Mouse (Mus musculus) forebrain, embryonic 10.5 days (tissue): ENCODE results near the gene Ceacam9. TPM values are rescaled to one million over a fixed set of nuclear protein-coding genes. Genes with fewer than 3 reads are reported as not detected.

Source experiments
- DNase-seq: peaks from one replicate; pipeline ENCODE4 v3.0.0-alpha.2; 2017; ENCODE audit warnings: low spot score; ENCODE audit errors: extremely low spot score
- H3K27ac ChIP-seq: fragments of 300-500 bp; sonication (generic); 2 replicates; pipeline ENCODE4 v1.5.1; 2016; ENCODE audit warnings: mild to moderate bottlenecking
- H3K27me3 ChIP-seq: fragments of 300-500 bp; sonication (generic); 2 replicates; pipeline ENCODE4 v1.6.1; 2016; ENCODE audit warnings: mild to moderate bottlenecking; ENCODE audit not compliant: poor library complexity, severe bottlenecking
- H3K36me3 ChIP-seq: fragments of 300-500 bp; sonication (generic); replicated peaks from 2 replicates; pipeline ENCODE4 v1.6.1; 2016; ENCODE audit warnings: mild to moderate bottlenecking, moderate library complexity
- H3K4me1 ChIP-seq: fragments of 300-500 bp; sonication (generic); 2 replicates; pipeline ENCODE4 v1.6.1; 2016
- H3K4me3 ChIP-seq: fragments of 300-500 bp; sonication (generic); 2 replicates; pipeline ENCODE4 v1.5.1; 2016; ENCODE audit warnings: mild to moderate bottlenecking, moderate library complexity
- H3K9me3 ChIP-seq: fragments of 300-500 bp; sonication (generic); 2 replicates; pipeline ENCODE4 v1.6.1; 2016; ENCODE audit warnings: mild to moderate bottlenecking, moderate library complexity
- WGBS: fragments of 180-500 bp; shearing (Covaris S2); methylation state at CpG from one replicate; pipeline ENCODE4 v1.1.7; 2016; 5-methylcytosine and 5-hydroxymethylcytosine counted together
- polyA plus RNA-seq: library from polyadenylated mRNA; unstranded; fragments of >200 nt; fragmentation: Nextera tagmentation; extraction: Ambion mirVana; gene quantifications from 2 replicates; pipeline ENCODE4 v1.2.1, GENCODE M21; 2016

Ceacam9 gene
- polyA plus RNA-seq, 1 experiment from 2014 or later = not detected

DNA sequence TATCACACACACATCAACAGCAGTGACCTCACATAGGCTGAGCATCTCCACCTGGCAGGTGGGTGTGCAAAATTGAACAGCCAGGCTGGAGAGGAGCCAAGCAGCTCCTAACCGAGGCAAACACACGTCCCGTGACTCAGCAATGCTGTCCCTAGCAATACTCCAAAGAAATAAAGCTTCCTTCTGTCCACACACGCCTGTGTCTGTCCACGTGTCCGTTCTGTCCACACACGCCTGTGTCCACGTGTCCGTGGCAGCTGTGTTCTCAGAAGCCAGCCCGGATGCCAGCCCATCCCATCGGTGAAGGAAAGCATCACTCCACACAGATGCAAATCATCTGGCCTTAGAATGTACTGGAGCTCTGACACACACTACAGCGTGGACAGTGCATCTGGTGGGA lies 30.3 kb downstream of the Ceacam9 start:
- H3K9me3 ChIP-seq = no peaks in the 10 kb centered on the region
- H3K4me3 ChIP-seq = no peak overlapping the region
- no peaks in the 10 kb centered on the region for H3K27me3 ChIP-seq
- peaks cover 31% of the 10 kb centered on the region for H3K36me3 ChIP-seq
- 94% methylated on average over 12 of the region's 12 CpGs for WGBS
- H3K27ac ChIP-seq = no peak overlapping the region
- no peaks in the 10 kb centered on the region for H3K4me1 ChIP-seq
- DNase-seq = no peak

DNA sequence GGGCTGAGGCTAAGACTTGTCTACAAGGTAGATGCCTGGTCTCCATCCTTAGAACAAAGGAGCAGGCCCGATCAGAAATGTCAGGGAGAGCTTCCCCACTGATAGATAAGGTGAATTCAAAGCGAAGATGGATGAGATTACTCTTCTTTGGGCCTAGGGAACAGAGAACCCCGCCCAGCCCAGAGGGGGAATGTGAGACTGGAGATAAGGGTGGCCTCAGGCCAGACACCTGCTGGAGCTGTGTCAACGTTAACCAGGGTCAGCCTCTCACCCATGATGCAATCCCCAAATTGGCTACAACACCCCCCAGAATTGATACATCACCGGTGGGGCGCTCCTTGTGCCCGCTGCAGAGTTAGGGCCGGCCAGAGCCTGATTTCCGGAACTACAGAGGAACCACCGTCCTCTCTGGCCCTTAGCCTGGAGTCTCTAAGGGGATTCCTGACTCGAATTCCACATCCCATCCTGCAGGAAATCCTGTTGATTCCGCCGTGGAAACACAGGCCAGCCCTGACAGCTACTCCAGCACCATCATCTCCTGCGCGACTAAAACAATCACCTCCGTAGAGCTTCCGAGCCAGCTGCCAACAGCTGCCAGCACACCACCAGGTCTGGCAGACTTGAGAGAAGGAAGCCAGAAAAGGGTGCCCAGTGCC lies 33.8 kb downstream of the Ceacam9 start:
- H3K4me1 ChIP-seq = peaks cover 11% of the 10 kb centered on the region
- no peaks in the 10 kb centered on the region for H3K36me3 ChIP-seq

DNA sequence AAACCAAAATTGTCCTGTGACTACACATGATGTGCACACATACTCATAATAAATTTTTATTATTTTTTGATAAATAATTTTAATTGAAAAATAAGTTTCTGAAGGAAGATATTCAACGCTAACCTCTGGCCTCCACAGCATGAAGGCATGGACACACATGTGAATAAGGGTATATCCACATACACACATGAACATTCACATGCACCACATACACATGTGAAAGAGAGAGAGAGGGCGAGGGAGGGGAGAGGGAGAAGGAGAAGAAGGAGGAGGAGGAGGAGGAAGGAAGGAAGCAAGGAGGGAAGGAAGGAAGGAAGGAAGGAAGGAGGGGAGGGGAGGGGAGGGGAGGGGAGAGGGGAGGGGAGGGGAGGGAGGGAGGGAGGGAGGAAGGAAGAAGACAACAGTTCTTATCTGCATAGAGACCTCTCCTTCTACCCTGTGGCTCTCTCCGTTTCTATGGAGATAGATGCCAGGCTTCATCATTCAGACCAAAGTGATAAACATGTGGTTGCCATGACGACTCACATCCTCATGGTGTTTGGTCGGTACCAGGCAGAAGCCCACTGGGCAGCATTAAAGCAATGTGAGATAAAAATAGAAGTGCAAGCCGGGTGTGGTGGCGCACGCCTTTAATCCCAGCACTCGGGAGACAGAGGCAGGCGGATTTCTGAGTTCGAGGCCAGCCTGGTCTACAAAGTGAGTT lies 37.3 kb downstream of the Ceacam9 start:
- Histone ChIP-seq H3K9me3 (no peaks in the 10 kb centered on the region), H3K4me1 (peaks cover 22% of the 10 kb centered on the region), H3K36me3 (no peaks in the 10 kb centered on the region), H3K27me3 (no peaks in the 10 kb centered on the region), H3K4me3 (no peak overlapping the region), H3K27ac (no peak overlapping the region)
- 83% methylated on average over 10 of the region's 11 CpGs for WGBS
- DNase-seq = no peak

More for the DNA sequence above, 33.8 kb downstream of the Ceacam9 start:
- H3K27ac ChIP-seq = no peak overlapping the region
- no peaks in the 10 kb centered on the region for H3K27me3 ChIP-seq
- no peaks in the 10 kb centered on the region for H3K9me3 ChIP-seq
- WGBS = 77% methylated on average over 17 of the region's 17 CpGs
- H3K4me3 ChIP-seq = no peak overlapping the region
- DNase-seq = no peak

DNA sequence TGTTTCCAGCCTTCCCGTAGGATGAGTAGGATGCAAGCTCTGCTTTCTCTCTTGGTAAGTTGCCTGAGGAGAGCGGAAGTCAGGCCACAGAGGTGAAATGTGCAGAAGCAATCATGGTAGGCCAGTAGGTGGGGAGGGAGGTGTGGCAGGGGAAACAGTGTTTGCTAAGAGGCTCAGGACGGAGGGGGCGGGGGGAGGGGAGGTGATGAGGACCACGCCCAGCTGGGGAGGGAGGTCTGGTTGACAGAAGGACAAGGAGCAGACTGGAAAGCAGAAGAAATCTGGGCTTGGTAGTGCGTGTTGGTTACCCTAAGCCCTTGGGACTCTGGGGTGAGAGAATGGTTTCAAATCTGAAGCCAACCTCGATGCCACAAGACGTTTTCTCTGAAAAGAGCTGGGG lies 38.6 kb downstream of the Ceacam9 start:
- DNase-seq = no peak
- no peaks in the 10 kb centered on the region for H3K9me3 ChIP-seq
- 28% methylated on average over 8 of the region's 8 CpGs for WGBS
- no peaks in the 10 kb centered on the region for H3K27me3 ChIP-seq
- no peak overlapping the region for H3K4me3 ChIP-seq
- H3K27ac ChIP-seq = no peak overlapping the region
- peaks cover 22% of the 10 kb centered on the region for H3K4me1 ChIP-seq
- no peaks in the 10 kb centered on the region for H3K36me3 ChIP-seq

DNA sequence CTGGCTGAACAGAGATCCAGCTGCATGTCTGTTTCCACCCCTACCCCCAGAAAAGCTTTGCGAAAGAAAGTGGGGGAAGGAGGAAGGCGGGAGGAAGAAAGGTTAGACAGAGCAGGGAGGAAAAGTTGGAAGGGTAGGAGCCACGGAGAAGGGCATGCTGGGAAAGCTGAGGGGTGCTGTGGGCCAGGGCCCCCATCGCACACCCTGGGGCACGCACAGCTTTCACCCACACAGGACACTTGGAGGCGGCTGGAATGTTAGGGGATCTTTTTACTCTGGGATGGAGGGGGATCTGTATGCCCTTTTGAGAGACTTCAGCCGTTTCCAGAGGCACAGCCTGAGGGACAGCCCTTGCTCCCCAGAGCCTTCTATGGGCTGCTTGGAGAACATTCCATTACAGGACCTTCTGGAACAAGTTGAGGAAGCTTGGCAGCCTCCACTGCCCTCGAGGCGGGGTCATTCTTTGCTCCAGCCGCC lies 39.3 kb downstream of the Ceacam9 start:
- WGBS = 55% methylated on average over 10 of the region's 10 CpGs
- no peak overlapping the region for H3K4me3 ChIP-seq
- no peaks in the 10 kb centered on the region for H3K27me3 ChIP-seq
- H3K27ac ChIP-seq = peak overlapping the region; percentile 3; the same call in 1 of the 2 replicates
- no peaks in the 10 kb centered on the region for H3K9me3 ChIP-seq
- no peak for DNase-seq
- H3K36me3 ChIP-seq = no peaks in the 10 kb centered on the region
- H3K4me1 ChIP-seq = peaks cover 25% of the 10 kb centered on the region

DNA sequence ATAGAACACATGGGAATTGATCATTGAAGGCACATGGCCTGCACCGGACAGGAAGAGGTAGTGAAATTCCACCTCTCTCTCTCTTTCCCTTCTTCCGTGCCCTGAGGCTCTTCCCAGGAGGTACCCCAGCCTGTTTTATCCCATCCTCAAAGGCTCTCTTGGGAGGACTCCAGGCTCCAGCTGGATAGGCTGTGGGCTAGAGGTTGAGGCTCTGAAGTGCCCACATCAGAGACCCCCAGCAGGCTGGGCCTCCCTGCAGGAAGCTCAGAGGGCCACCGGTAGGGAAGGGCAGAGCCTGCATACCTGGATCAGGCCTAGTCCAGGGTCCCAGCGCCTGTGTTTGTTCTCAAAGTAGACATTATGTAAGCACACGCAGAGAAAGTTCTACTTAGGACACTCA lies 39.9 kb downstream of the Ceacam9 start:
- no peaks in the 10 kb centered on the region for H3K9me3 ChIP-seq
- WGBS = 51% methylated on average over 5 of the region's 5 CpGs

DNA sequence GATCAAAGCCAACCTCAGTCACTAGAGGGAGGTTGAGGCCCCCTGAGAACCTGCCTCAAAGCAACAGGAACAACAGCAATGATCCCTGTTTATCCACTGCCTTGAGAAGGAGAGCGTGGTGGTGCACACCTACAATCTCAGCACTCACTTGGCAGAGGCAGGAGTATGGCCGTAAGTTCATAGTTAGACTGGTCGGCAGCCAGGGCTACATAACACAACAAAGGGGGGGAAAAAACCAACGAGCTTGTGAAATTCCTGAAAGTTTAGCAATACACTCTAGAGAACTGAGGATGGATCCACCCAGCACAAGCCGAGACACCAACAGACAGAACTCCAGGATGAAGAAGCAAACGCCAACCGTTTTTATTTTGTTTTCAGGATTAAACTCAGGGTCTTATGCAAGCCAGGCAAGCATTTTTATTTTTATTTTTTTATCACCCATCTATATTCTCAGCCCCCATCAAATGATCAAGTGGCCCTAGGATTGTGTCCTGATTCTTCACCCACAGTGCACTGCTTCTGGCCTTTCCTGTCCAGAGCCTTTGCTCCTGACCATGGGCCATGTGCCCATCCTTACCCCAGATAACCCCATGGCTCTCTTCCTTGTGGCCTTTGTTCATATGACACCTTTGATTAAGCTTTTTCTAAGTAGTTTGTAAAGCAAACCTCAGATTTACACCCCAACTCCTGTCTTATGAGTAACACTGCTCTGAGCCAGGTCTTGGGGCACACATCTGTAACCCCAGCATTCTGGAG lies 41.9 kb downstream of the Ceacam9 start:
- H3K9me3 ChIP-seq = no peaks in the 10 kb centered on the region
- no peaks in the 10 kb centered on the region for H3K36me3 ChIP-seq
- H3K4me3 ChIP-seq = no peak overlapping the region
- H3K4me1 ChIP-seq = peaks cover 35% of the 10 kb centered on the region
- DNase-seq = no peak
- 92% methylated on average over 7 of the region's 7 CpGs for WGBS
- H3K27me3 ChIP-seq = no peaks in the 10 kb centered on the region
- no peak overlapping the region for H3K27ac ChIP-seq

More for the DNA sequence above, 39.9 kb downstream of the Ceacam9 start:
- DNase-seq = no peak
- Histone ChIP-seq H3K4me3 (no peak overlapping the region), H3K27ac (no peak overlapping the region), H3K36me3 (no peaks in the 10 kb centered on the region), H3K27me3 (no peaks in the 10 kb centered on the region), H3K4me1 (peaks cover 31% of the 10 kb centered on the region)

DNA sequence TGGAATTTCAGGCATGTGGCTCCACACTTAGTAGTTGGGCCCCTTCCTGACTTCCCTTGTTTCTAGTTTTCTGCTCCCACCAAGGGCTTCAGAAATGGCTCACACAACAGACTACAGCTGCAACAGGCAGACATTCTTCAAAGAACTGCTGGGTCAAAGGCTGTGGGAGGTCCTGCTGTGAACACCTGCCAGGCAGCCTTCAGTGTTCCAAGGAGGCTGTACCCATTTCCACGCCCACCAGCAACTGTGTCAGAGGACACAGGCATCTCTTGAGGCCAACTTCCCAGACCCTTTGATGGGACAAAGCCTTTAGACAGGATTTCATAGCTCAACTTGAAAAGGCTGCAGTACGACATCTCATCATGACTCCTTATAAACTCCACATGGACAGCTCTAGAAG lies 44.7 kb downstream of the Ceacam9 start:
- no peak for DNase-seq
- Histone ChIP-seq H3K27me3 (no peaks in the 10 kb centered on the region), H3K27ac (peak overlapping the region; percentile 48), H3K36me3 (no peaks in the 10 kb centered on the region), H3K9me3 (peaks cover 13% of the 10 kb centered on the region), H3K4me1 (peaks cover 17% of the 10 kb centered on the region), H3K4me3 (no peak overlapping the region)
- 28% methylated on average over 2 of the region's 2 CpGs for WGBS

Other genes with a start within 250 kb of the Ceacam9 start
- gene Npas1, start 244.2 kb upstream of the Ceacam9 start, polyA plus RNA-seq = 0.71 and 1.2 TPM in 2 replicates
- 30.3 and 32.2 TPM in 2 replicates for gene Arhgap35, start 106.9 kb upstream of the Ceacam9 start, polyA plus RNA-seq
- gene Ceacam15, start 46.2 kb upstream of the Ceacam9 start, polyA plus RNA-seq = not detected in 2 replicates
- gene Ap2s1, start 16.5 kb downstream of the Ceacam9 start, polyA plus RNA-seq = 249 and 254 TPM in 2 replicates
- 44.3 and 46.2 TPM in 2 replicates for gene Slc1a5, start 59.4 kb downstream of the Ceacam9 start, polyA plus RNA-seq
- 120 and 122 TPM in 2 replicates for gene Strn4, start 94.0 kb downstream of the Ceacam9 start, polyA plus RNA-seq
- 26.3 and 27.2 TPM in 2 replicates for gene Fkrp, start 94.8 kb downstream of the Ceacam9 start, polyA plus RNA-seq
- gene Prkd2, start 121.0 kb downstream of the Ceacam9 start, polyA plus RNA-seq = 9.6 and 10.7 TPM in 2 replicates
- 1.9 and 2.2 TPM in 2 replicates for gene Dact3, start 153.4 kb downstream of the Ceacam9 start, polyA plus RNA-seq
- 5.5 and 6.6 TPM in 2 replicates for gene Gng8, start 169.9 kb downstream of the Ceacam9 start, polyA plus RNA-seq
- gene Ptgir, start 184.6 kb downstream of the Ceacam9 start, polyA plus RNA-seq = 0.10 TPM in 2 replicates
- 156 and 163 TPM in 2 replicates for gene Calm3, start 202.2 kb downstream of the Ceacam9 start, polyA plus RNA-seq
- 4.3 and 6.8 TPM in 2 replicates for gene Pnmal2, start 222.8 kb downstream of the Ceacam9 start, polyA plus RNA-seq
- gene Pnmal1, start 237.8 kb downstream of the Ceacam9 start, polyA plus RNA-seq = 7.3 and 9.3 TPM in 2 replicates